Mouse (Mus musculus): Measurements from ENCODE around the gene Tas1r3. TPM values are rescaled to one million over a fixed set of nuclear protein-coding genes. Genes with fewer than 3 reads are reported as not detected.

Gene Tas1r3
- 0.55 and 0.62 TPM in 2 replicates for polyA plus RNA-seq (2015; fragmentation: Nextera tagmentation; extraction: Ambion mirVana)

DNA sequence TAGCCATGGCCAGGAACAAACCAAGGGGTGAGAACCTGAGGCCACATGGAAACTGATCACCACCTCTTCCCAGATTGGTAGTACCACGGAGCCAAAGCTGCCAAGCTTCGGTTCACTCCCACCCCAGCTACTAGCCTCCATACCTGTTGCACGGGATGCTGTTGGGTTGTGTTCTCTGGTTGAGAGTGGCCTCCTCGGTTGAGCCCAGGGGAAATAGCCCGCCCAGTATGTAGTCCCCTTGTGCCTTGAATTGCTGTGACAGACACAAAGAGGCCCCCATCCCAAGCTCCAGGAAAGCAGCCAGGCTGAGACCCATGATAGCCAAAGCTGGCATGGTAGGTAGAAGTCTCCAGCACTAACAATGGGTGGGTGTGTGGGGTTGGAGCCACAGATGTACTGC lies at the start of gene Tas1r3:
Gene Tas1r3, minus strand, starts transcription at position 362 of the 400 bp plus-strand sequence.
- WGBS: 75% methylated on average over 5 of the region's 5 CpGs
- Histone ChIP-seq H3K36me3 (peaks cover 55% of the 10 kb centered on the region), H3K4me2 (no peak within 1 kb of the TSS), H3K9me3 (no peaks in the 10 kb centered on the region), H3K27me3 (no peaks in the 10 kb centered on the region), H3K27ac (no peak within 1 kb of the TSS), H3K4me3 (no peak within 1 kb of the TSS), H3K9ac (no peak within 1 kb of the TSS), H3K4me1 (peaks cover under 1% of the 10 kb centered on the region; the same call in 1 of the 2 replicates)
- no peak for ATAC-seq (ENCODE audit: insufficient number of reproducible peaks, insufficient read depth, low FRiP score, low TSS enrichment, low read depth)

DNA sequence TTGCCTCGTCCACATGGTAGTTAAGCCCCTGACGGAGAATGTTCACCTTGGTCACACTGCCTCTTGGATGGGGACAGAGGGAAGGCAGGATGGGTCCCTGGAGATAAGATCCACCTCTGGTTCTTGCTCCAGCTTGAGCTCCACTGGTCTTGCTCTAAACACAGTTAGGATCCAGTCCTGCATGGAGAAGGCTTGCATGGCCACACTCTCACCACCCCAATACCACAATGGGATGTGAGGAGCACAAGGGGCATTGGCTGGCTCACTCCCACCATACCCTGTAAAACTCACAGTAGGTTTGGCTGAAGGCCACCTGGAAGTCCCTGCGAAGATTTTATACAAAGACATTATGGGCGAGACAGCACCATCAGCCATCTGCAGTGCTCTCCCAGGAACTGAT lies 45.6 kb upstream of the Tas1r3 start:
- H3K27me3 ChIP-seq: no peaks in the 10 kb centered on the region
- H3K9me3 ChIP-seq: no peaks in the 10 kb centered on the region
- no peak for ATAC-seq (ENCODE audit: insufficient number of reproducible peaks, insufficient read depth, low FRiP score, low TSS enrichment, low read depth)
- WGBS: 93% methylated on average over 4 of the region's 4 CpGs
- H3K4me1 ChIP-seq: no peaks in the 10 kb centered on the region
- no peak overlapping the region for H3K9ac ChIP-seq
- no peak overlapping the region for H3K27ac ChIP-seq
- H3K4me3 ChIP-seq: no peak overlapping the region
- peaks cover 30% of the 10 kb centered on the region for H3K36me3 ChIP-seq
- H3K4me2 ChIP-seq: no peak overlapping the region

DNA sequence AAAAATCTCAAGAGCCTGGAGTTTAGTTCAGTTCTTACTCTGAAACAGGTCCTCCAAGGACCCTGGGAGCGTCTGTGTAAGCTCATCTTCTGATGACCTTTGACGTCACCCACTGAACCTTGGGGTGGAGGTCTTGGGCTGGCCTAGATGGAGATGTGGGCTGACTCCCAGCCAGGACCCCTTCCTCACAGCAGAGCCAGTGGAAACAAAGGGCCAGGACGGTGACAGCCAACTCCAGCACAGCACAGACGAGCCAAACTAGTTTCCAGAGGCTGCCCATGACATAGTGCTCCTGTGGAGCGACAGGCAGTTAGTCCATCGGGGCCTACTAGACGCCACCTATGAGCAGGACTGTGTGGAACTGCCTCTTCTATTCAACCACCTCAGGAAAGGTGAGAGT lies 45.1 kb upstream of the Tas1r3 start:
- H3K9me3 ChIP-seq: no peaks in the 10 kb centered on the region
- no peak for ATAC-seq (ENCODE audit: insufficient number of reproducible peaks, insufficient read depth, low FRiP score, low TSS enrichment, low read depth)
- H3K4me1 ChIP-seq: no peaks in the 10 kb centered on the region
- H3K9ac ChIP-seq: no peak overlapping the region
- H3K4me3 ChIP-seq: no peak overlapping the region
- H3K36me3 ChIP-seq: peaks cover 34% of the 10 kb centered on the region
- WGBS: 82% methylated on average over 7 of the region's 7 CpGs
- H3K27me3 ChIP-seq: no peaks in the 10 kb centered on the region
- no peak overlapping the region for H3K27ac ChIP-seq
- no peak overlapping the region for H3K4me2 ChIP-seq

DNA sequence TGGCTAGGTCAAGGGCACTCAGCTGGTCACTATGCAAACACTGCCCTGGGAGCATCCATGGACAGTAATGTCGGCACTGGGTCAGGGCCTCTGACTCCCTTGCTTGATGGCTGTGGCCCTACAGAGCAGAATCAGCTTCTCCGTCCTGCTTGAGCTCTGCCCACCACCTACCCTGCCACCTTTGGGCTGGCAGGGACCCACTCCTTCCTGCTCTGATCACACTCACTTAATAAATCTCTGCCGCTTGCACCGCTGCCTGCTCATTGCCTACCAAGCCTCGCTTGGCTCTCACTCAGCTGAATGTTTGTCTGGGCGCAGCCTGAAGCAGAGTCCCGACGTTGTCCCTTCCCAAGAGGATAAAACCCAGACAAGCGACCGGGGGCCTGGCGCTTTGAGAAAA lies 43.8 kb upstream of the Tas1r3 start:
- no peak overlapping the region for H3K4me3 ChIP-seq
- no peak overlapping the region; the same call in 1 of the 2 replicates for H3K9ac ChIP-seq
- no peaks in the 10 kb centered on the region for H3K9me3 ChIP-seq
- no peak overlapping the region for H3K4me2 ChIP-seq
- no peak overlapping the region for H3K27ac ChIP-seq
- no peaks in the 10 kb centered on the region for H3K27me3 ChIP-seq
- H3K4me1 ChIP-seq: no peaks in the 10 kb centered on the region
- ATAC-seq (ENCODE audit: insufficient number of reproducible peaks, insufficient read depth, low FRiP score, low TSS enrichment, low read depth): no peak
- H3K36me3 ChIP-seq: peaks cover 47% of the 10 kb centered on the region
- 83% methylated on average over 11 of the region's 11 CpGs for WGBS

DNA sequence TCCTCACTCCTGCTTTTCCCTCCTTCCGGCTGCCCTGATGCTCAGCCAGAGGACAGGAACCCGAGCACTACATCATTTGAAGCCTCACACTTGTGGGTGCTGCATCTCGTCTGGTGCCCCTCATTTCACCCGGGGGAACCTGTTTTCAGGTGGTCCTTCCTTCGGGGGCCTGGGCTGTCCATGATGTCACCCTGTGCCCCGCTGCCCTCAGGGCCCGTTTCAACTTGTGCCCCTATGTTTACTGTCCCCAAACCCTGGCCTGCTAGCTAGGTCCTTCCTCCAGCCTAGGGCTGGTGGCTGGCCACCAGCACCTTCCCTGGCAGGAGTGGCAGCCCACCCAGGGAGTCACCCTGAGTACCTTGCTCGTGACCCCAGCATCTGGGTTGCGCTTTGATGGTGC lies 43.0 kb upstream of the Tas1r3 start:
- Histone ChIP-seq H3K9me3 (no peaks in the 10 kb centered on the region), H3K9ac (no peak overlapping the region), H3K27ac (no peak overlapping the region), H3K4me1 (no peaks in the 10 kb centered on the region), H3K4me2 (no peak overlapping the region), H3K4me3 (no peak overlapping the region), H3K27me3 (no peaks in the 10 kb centered on the region), H3K36me3 (peaks cover 56% of the 10 kb centered on the region)
- WGBS: 83% methylated on average over 9 of the region's 9 CpGs
- ATAC-seq (ENCODE audit: insufficient number of reproducible peaks, insufficient read depth, low FRiP score, low TSS enrichment, low read depth): no peak

DNA sequence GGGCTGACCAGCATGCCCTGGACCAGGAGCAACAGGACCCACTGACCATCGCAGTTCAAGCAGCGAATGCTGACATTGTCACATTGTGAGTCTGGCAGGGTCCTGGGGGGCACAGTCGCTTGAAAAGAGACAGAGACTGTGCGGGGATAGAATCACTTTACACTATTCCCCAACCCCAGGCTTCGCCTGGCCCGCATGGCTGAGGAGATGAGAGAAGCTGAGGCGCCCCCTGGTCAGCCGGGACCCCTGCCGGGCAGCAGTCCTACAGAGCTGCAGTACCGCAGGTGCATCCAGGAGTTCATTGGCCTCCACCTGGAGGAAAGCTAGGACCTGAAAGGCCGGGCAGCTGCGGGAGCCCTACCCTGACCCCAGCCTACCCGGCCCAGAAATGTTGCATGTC lies 42.5 kb upstream of the Tas1r3 start:
- no peak overlapping the region for H3K9ac ChIP-seq
- no peaks in the 10 kb centered on the region for H3K4me1 ChIP-seq
- no peak for ATAC-seq (ENCODE audit: insufficient number of reproducible peaks, insufficient read depth, low FRiP score, low TSS enrichment, low read depth)
- WGBS: 90% methylated on average over 13 of the region's 13 CpGs
- H3K27ac ChIP-seq: no peak overlapping the region
- H3K27me3 ChIP-seq: no peaks in the 10 kb centered on the region
- no peaks in the 10 kb centered on the region for H3K9me3 ChIP-seq
- H3K4me3 ChIP-seq: no peak overlapping the region
- H3K4me2 ChIP-seq: no peak overlapping the region
- peaks cover 61% of the 10 kb centered on the region for H3K36me3 ChIP-seq

DNA sequence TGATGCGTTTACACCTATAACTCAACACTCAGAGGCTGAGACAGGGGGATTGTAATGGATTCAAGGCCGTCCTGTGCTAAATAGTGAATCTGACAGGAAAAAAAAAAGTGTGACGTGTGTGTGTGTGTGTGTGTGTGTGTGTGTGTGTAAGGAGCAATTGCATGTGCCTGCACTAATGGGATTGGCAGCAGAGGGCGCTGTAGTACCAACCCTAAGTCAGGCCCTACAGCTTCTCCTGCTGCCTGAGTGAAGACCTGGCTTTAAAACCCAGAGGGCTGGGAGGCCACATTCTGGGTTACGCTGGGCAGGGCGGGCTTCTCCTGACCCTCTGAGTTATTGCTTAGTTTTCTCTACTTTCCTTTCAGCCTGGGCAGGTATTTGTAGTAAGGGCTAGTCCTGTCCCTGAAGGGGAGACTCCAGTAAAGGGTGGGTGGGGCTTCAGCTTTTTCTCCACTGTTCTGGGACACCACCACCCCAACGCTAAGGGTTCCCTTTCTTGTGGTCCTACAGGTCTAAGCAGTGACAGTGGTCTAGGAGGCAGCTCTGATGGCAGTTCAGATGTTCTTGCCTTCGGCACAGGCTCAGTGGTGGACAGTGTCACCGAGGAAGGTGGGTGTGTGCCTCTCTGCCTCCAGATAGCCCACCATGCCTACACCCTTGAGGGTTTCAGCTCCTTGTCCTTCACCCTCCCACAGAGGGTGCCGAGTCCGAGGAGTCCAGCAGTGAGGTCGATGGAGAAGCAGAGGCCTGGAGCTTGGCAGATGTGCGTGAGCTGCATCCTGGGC lies 41.3 kb upstream of the Tas1r3 start:
- Histone ChIP-seq H3K27ac (no peak overlapping the region), H3K27me3 (no peaks in the 10 kb centered on the region), H3K36me3 (peaks cover 72% of the 10 kb centered on the region), H3K9ac (no peak overlapping the region), H3K4me2 (no peak overlapping the region), H3K4me3 (no peak overlapping the region), H3K9me3 (no peaks in the 10 kb centered on the region), H3K4me1 (no peaks in the 10 kb centered on the region)
- WGBS: 91% methylated on average over 13 of the region's 13 CpGs
- ATAC-seq (ENCODE audit: insufficient number of reproducible peaks, insufficient read depth, low FRiP score, low TSS enrichment, low read depth): no peak

DNA sequence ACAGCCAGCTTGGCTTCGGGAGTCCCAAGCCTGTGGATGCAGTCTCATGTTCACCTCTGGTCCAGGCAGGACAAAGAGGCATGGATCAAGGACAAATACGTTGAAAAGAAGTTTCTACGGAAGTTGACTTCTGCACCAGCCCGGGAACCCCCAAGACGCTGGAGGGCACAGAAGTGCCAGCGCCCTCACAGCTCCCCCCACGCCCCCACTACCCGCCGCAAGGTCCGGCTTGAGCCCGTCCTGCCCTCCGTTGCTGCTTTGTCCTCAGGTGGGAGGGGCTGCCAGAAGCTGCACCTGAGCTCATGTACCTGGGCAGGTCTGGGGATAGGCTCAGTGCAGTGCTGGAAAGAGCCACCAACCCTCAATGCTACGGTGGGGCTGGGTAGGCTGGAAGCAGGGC lies 40.1 kb upstream of the Tas1r3 start:
- Histone ChIP-seq H3K27me3 (no peaks in the 10 kb centered on the region), H3K27ac (no peak overlapping the region), H3K4me3 (no peak overlapping the region), H3K4me2 (no peak overlapping the region), H3K4me1 (no peaks in the 10 kb centered on the region), H3K9me3 (no peaks in the 10 kb centered on the region), H3K36me3 (peaks cover 83% of the 10 kb centered on the region), H3K9ac (no peak overlapping the region)
- no peak for ATAC-seq (ENCODE audit: insufficient number of reproducible peaks, insufficient read depth, low FRiP score, low TSS enrichment, low read depth)
- WGBS: 94% methylated on average over 13 of the region's 13 CpGs

DNA sequence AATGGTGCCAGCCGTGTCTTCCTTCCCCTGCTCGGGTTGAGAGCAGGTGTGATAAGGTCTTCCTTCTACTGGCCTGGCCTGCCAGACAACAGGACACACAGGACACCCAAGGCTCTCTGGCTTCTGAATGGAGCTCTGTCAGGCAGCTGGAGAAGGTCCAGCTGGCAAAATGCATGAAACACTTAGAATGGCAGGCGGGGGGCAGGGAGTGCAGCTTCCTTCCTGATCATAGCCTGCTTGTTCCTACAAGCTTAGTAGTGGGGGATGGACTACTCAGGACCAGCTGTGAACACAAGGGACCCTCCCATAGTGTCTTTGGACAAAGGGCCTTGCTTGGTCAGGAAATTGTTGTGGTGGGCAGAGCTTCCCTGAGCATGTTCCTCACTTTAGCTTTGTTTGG lies 38.0 kb upstream of the Tas1r3 start:
- Histone ChIP-seq H3K4me3 (no peak overlapping the region), H3K4me1 (no peaks in the 10 kb centered on the region), H3K9ac (no peak overlapping the region), H3K4me2 (no peak overlapping the region), H3K9me3 (no peaks in the 10 kb centered on the region), H3K36me3 (peaks cover 92% of the 10 kb centered on the region), H3K27ac (no peak overlapping the region), H3K27me3 (no peaks in the 10 kb centered on the region)
- ATAC-seq (ENCODE audit: insufficient number of reproducible peaks, insufficient read depth, low FRiP score, low TSS enrichment, low read depth): no peak
- 83% methylated on average over 3 of the region's 3 CpGs for WGBS

DNA sequence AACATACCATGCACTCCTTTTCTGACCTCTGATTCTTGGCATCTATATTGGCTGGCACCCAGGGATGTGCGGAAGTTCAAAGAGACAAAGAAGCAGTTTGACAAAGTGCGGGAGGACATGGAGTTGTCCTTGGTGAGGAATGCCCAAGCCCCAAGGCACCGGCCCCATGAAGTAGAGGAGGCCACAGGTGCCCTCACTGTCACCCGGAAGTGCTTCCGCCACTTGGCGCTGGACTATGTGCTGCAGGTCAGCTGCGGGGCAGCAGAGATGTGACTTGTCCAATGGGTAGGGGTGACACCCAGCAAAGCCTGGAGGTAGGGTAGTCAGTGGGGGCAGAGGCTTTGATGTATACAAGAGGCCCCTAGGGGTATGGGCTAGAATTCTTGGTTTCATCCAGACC lies 36.2 kb upstream of the Tas1r3 start:
- H3K4me1 ChIP-seq: peaks cover 14% of the 10 kb centered on the region
- H3K36me3 ChIP-seq: peaks cover 77% of the 10 kb centered on the region
- WGBS: 94% methylated on average over 7 of the region's 7 CpGs
- H3K27ac ChIP-seq: no peak overlapping the region
- no peak overlapping the region for H3K9ac ChIP-seq
- no peaks in the 10 kb centered on the region for H3K27me3 ChIP-seq
- no peaks in the 10 kb centered on the region for H3K9me3 ChIP-seq
- ATAC-seq (ENCODE audit: insufficient number of reproducible peaks, insufficient read depth, low FRiP score, low TSS enrichment, low read depth): no peak
- H3K4me3 ChIP-seq: no peak overlapping the region
- no peak overlapping the region for H3K4me2 ChIP-seq

DNA sequence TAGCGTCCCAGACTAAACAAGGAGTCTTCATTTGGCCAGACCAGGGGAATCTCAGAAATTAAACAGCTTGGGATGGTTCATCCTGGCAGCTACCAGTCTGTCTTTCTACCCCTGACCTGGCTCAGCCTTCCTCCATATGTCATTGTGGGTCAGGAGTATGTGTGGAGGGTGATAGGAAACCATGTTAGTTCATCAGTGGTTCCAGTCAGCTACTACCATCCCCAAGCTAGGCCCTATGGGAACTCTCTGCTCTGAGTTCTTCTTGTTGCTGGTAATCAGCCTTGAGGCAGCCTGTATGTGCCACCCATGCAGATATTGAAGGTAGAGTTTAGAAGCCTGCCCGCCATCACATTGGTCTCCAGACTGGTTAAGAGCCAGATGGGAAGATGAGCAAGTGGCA lies 35.2 kb upstream of the Tas1r3 start:
- H3K9ac ChIP-seq: no peak overlapping the region
- peaks cover 24% of the 10 kb centered on the region for H3K4me1 ChIP-seq
- H3K27me3 ChIP-seq: no peaks in the 10 kb centered on the region
- WGBS: 97% methylated on average over 2 of the region's 2 CpGs
- no peak overlapping the region for H3K4me2 ChIP-seq
- H3K9me3 ChIP-seq: no peaks in the 10 kb centered on the region
- H3K4me3 ChIP-seq: no peak overlapping the region
- no peak overlapping the region for H3K27ac ChIP-seq
- ATAC-seq (ENCODE audit: insufficient number of reproducible peaks, insufficient read depth, low FRiP score, low TSS enrichment, low read depth): no peak
- H3K36me3 ChIP-seq: peaks cover 66% of the 10 kb centered on the region

DNA sequence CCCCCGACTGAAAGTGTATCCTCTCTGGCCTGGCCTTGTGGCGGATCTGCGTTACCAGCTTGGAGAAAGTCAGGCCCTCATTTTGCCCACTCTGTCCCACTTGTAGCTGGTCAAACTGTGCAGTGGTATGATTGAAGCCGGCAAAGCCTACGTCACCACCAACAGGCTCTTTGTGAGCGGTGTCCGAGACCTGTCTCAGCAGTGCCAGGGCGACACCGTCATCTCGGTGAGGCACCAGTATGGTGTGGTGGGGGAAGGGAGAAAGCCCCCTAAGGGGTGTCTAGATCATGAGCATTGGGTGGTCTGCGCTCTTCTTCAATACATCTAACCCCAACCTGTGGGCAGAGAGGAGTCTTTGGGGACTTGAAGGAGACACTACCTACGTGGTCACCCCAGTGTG lies 33.3 kb upstream of the Tas1r3 start:
- no peak overlapping the region for H3K9ac ChIP-seq
- H3K9me3 ChIP-seq: no peaks in the 10 kb centered on the region
- H3K4me2 ChIP-seq: no peak overlapping the region
- no peak overlapping the region for H3K4me3 ChIP-seq
- no peaks in the 10 kb centered on the region for H3K27me3 ChIP-seq
- peaks cover 32% of the 10 kb centered on the region for H3K4me1 ChIP-seq
- 96% methylated on average over 12 of the region's 12 CpGs for WGBS
- H3K36me3 ChIP-seq: peaks cover 48% of the 10 kb centered on the region
- H3K27ac ChIP-seq: no peak overlapping the region
- ATAC-seq (ENCODE audit: insufficient number of reproducible peaks, insufficient read depth, low FRiP score, low TSS enrichment, low read depth): no peak
